Mouse (Mus musculus): ENCODE data around the gene Dpep3. TPM values are rescaled to one million over a fixed set of nuclear protein-coding genes. Genes with fewer than 3 reads are reported as not detected.
"Not testable (repeated sequence)": the region's sequence is repeated elsewhere in the genome, so short reads cannot be mapped to it uniquely, and the experiment has no call there.

Dpep3 gene
- not detected in 2 replicates for polyA plus RNA-seq (2015; fragmentation: Nextera tagmentation; extraction: Ambion mirVana)

DNA sequence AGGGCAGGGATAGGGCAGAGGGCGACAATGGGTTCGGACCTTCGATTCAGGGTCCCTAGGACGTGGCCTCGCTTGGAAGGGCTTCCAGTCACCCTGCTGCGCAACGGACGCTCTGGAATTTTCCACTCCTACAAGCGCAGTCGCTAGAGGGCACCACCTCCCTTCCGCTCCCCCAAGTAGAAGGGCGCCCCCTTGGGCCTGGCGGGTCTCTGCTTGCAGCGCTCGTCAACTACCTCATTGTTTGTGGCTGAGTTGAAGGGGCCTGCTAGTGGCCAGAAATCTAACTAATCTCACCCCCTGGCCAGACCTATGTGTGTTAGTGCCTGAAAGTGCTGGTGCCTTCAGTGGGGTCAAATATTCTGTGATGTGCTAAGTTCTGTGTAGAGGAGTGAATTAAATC, at the start of gene Dpep3:
Dpep3 (minus strand) TSS at position 105 of the 400 bp plus-strand sequence.
- Histone ChIP-seq H3K36me3 (ENCODE audit: insufficient read depth, low read length) (no peaks in the 10 kb centered on the region), H3K9ac (replicated peaks; ENCODE audit: low read length) (no peak within 1 kb of the TSS), H3K27ac (ENCODE audit: low read length) (no peak within 1 kb of the TSS), H3K4me2 (replicated peaks; ENCODE audit: low read depth, low read length) (no peak within 1 kb of the TSS), H3K4me1 (ENCODE audit: insufficient read depth, low read length) (no peaks in the 10 kb centered on the region), H3K4me3 (ENCODE audit: low read length) (no peak within 1 kb of the TSS), H3K9me3 (ENCODE audit: low read length) (no peaks in the 10 kb centered on the region), H3K27me3 (ENCODE audit: insufficient read depth, low read length) (no peaks in the 10 kb centered on the region)
- no peak for ATAC-seq (ENCODE audit: low FRiP score, low TSS enrichment)
- WGBS, result 93% methylated on average over 15 of the region's 15 CpGs

GRCm38 (mm10) chr8:106022483-106022882, 43.3 kb upstream of the Dpep3 start:
- Histone ChIP-seq H3K4me1 (ENCODE audit: insufficient read depth, low read length) (no peaks in the 10 kb centered on the region), H3K36me3 (ENCODE audit: insufficient read depth, low read length) (peaks cover 4% of the 10 kb centered on the region; the same call in 1 of the 2 replicates), H3K27me3 (ENCODE audit: insufficient read depth, low read length) (no peaks in the 10 kb centered on the region), H3K9ac (replicated peaks; ENCODE audit: low read length) (no peak overlapping the region), H3K9me3 (ENCODE audit: low read length) (no peaks in the 10 kb centered on the region), H3K4me2 (replicated peaks; ENCODE audit: low read depth, low read length) (no peak overlapping the region), H3K27ac (ENCODE audit: low read length) (no peak overlapping the region), H3K4me3 (ENCODE audit: low read length) (no peak overlapping the region)
- ATAC-seq (ENCODE audit: low FRiP score, low TSS enrichment), result no peak

GRCm38 (mm10) chr8:106018039-106018438, 38.8 kb upstream of the Dpep3 start:
- H3K27ac ChIP-seq (ENCODE audit: low read length), result no peak overlapping the region
- H3K4me1 ChIP-seq (ENCODE audit: insufficient read depth, low read length), result no peaks in the 10 kb centered on the region
- ATAC-seq (ENCODE audit: low FRiP score, low TSS enrichment), result no peak
- H3K4me3 ChIP-seq (ENCODE audit: low read length), result no peak overlapping the region
- H3K27me3 ChIP-seq (ENCODE audit: insufficient read depth, low read length), result no peaks in the 10 kb centered on the region
- H3K4me2 ChIP-seq (replicated peaks; ENCODE audit: low read depth, low read length), result no peak overlapping the region
- no peaks in the 10 kb centered on the region for H3K9me3 ChIP-seq (ENCODE audit: low read length)
- WGBS, result 87% methylated on average over 3 of the region's 3 CpGs
- H3K36me3 ChIP-seq (ENCODE audit: insufficient read depth, low read length), result peaks cover 10% of the 10 kb centered on the region; the same call in 1 of the 2 replicates
- no peak overlapping the region for H3K9ac ChIP-seq (replicated peaks; ENCODE audit: low read length)

DNA sequence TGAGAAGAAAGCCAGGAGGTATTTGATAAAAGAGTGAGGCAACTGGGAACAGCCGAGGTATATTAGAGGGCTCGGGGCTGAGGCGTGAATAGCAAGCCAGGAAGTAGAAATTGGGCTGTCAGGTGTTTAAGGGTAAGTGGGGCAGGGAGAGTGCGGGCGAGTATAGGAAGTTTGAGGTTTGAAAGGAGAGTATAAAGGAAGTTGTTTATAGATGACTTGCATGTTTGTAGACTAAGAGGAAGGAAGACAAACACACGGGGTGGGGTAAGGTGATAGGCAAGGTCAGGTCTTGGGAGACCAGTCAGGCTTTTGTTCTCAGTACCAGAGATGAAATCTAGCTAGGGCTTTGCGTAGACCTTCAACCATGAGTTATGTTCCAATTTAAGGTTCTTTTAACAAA, 37.9 kb upstream of the Dpep3 start:
- Histone ChIP-seq H3K36me3 (ENCODE audit: insufficient read depth, low read length) (peaks cover 10% of the 10 kb centered on the region; the same call in 1 of the 2 replicates), H3K9ac (replicated peaks; ENCODE audit: low read length) (no peak overlapping the region), H3K4me3 (ENCODE audit: low read length) (no peak overlapping the region), H3K4me2 (replicated peaks; ENCODE audit: low read depth, low read length) (no peak overlapping the region), H3K4me1 (ENCODE audit: insufficient read depth, low read length) (no peaks in the 10 kb centered on the region), H3K27ac (ENCODE audit: low read length) (no peak overlapping the region), H3K9me3 (ENCODE audit: low read length) (no peaks in the 10 kb centered on the region), H3K27me3 (ENCODE audit: insufficient read depth, low read length) (no peaks in the 10 kb centered on the region)
- ATAC-seq (ENCODE audit: low FRiP score, low TSS enrichment), result no peak
- WGBS, result 88% methylated on average over 7 of the region's 7 CpGs

DNA sequence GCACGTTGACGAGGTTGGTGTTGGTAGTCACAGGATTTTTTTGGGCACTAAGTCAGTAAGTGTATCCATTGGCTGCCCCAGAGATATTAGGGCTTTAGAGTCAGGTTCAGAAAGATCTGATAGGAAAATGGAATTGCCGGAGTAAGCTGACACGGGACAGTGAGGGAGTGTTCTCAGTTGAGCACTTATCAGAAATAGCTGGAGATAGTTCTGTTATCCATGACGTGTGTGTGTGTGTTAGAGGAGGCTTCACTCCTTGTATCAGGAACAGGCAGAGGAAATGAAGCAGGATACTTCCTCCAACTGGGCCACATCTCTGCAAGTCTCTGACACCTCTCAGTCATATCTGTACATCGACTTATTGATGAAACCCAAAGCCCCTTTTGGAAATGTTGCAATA, 37.1 kb upstream of the Dpep3 start:
- H3K9ac ChIP-seq (replicated peaks; ENCODE audit: low read length), result no peak overlapping the region
- no peaks in the 10 kb centered on the region for H3K9me3 ChIP-seq (ENCODE audit: low read length)
- no peak overlapping the region for H3K27ac ChIP-seq (ENCODE audit: low read length)
- no peak overlapping the region for H3K4me2 ChIP-seq (replicated peaks; ENCODE audit: low read depth, low read length)
- H3K4me3 ChIP-seq (ENCODE audit: low read length), result no peak overlapping the region
- peaks cover 10% of the 10 kb centered on the region; the same call in 1 of the 2 replicates for H3K36me3 ChIP-seq (ENCODE audit: insufficient read depth, low read length)
- 95% methylated on average over 6 of the region's 6 CpGs for WGBS
- ATAC-seq (ENCODE audit: low FRiP score, low TSS enrichment), result no peak
- peaks cover 3% of the 10 kb centered on the region; the same call in 1 of the 2 replicates for H3K4me1 ChIP-seq (ENCODE audit: insufficient read depth, low read length)
- no peaks in the 10 kb centered on the region for H3K27me3 ChIP-seq (ENCODE audit: insufficient read depth, low read length)

- Histone ChIP-seq H3K4me2 (replicated peaks; ENCODE audit: low read depth, low read length) (peak overlapping the region; percentile 98), H3K9ac (replicated peaks; ENCODE audit: low read length) (peak overlapping the region; percentile 88), H3K4me1 (ENCODE audit: insufficient read depth, low read length) (peaks cover 13% of the 10 kb centered on the region), H3K4me3 (ENCODE audit: low read length) (peak overlapping the region; percentile 92)
- not testable (repeated sequence) for H3K27me3 ChIP-seq (ENCODE audit: insufficient read depth, low read length); H3K36me3 ChIP-seq (ENCODE audit: insufficient read depth, low read length); ATAC-seq (ENCODE audit: low FRiP score, low TSS enrichment); H3K27ac ChIP-seq (ENCODE audit: low read length); H3K9me3 ChIP-seq (ENCODE audit: low read length)
- WGBS, result 83% methylated on average over 8 of the region's 8 CpGs
Observed at GRCm38 (mm10) chr8:106012203-106012602, 33.0 kb upstream of the Dpep3 start.

DNA sequence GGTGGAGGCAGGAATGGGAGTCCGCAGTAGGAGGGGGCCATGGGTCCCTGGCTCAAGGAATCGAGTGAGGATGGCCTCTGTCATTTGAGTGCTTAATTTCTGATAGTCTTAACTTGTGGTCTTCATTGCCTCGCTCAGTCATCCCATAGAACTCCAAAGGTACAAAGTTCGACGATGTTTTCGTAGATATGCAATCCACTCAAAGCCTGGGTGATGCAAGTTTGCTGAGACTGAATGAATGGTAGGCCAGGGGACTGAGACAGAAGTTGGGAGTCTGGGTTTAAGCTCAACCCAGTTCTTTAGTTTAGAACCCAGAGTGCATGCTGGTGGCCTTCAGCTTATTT, 32.4 kb upstream of the Dpep3 start, which contains the start of gene Ddx28:
Ddx28 (minus strand) TSS at position 240 of the 344 bp plus-strand sequence.
- 0 out of 2 replicates have a peak, but pooled peaks cover 7% of the 10 kb centered on the region for H3K36me3 ChIP-seq (ENCODE audit: insufficient read depth, low read length)
- H3K27ac ChIP-seq (ENCODE audit: low read length), result peak within 1 kb of the TSS; percentile 67; the same call in 1 of the 2 replicates
- 2% methylated on average over 6 of the region's 6 CpGs for WGBS

DNA sequence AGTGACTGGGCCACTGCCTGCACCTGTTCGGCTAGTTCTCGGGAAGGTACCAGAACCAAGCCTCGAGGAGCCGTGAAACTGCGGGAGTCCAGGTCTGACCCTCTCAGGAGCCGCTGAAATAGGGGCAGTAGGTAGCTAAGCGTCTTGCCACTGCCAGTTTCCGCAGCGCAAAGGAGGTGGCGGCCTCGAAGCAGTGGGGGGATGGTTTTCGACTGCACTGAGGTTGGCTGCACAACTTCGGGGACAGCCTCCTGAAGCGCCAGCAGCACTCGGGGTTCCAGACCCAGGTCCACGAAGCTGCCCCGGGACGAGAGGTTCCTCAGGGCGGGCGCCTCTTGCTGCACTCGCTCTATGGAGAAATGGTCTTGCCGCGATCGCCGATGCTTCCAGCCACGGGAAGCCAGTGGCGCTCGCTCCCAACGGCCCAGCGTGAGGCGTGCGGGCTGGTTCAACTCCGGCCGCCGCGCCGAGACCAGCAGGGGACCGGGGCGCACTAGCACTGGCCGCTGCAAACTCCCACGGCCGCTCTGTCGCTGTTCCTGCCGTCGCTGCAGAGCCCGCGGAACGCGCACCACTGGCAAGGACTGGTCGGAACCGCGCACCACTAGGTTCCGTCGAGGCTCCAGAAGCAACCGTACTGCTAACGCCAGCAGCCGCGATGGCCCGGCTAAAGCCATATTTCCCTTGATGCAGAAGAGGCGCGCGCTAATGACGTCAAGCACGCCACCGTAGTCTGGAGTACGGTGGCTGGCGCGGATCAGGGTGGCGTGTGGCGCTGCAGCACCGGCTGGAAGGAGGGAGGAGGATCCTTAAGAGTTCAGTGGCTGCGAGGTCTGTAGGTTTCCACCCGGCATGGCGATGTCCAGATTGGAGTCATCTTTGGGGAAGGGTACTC, 31.8 kb upstream of the Dpep3 start:
- Histone ChIP-seq H3K4me2 (replicated peaks; ENCODE audit: low read depth, low read length) (peak overlapping the region; percentile 98), H3K36me3 (ENCODE audit: insufficient read depth, low read length) (0 out of 2 replicates have a peak, but pooled peaks cover 4% of the 10 kb centered on the region), H3K27ac (ENCODE audit: low read length) (peak overlapping the region; percentile 67; the same call in 1 of the 2 replicates), H3K9ac (replicated peaks; ENCODE audit: low read length) (peak overlapping the region; percentile 88), H3K4me3 (ENCODE audit: low read length) (peak overlapping the region; percentile 92), H3K4me1 (ENCODE audit: insufficient read depth, low read length) (peaks cover 13% of the 10 kb centered on the region), H3K27me3 (ENCODE audit: insufficient read depth, low read length) (no peaks in the 10 kb centered on the region), H3K9me3 (ENCODE audit: low read length) (no peaks in the 10 kb centered on the region)
- WGBS, result under 1% methylated on average over 74 of the region's 74 CpGs
- ATAC-seq (ENCODE audit: low FRiP score, low TSS enrichment), result peak; percentile 95

More for the DNA sequence above, 32.4 kb upstream of the Dpep3 start, which contains the start of gene Ddx28:
- ATAC-seq (ENCODE audit: low FRiP score, low TSS enrichment), result no peak
- Histone ChIP-seq H3K4me3 (ENCODE audit: low read length) (peak within 1 kb of the TSS; percentile 92), H3K4me1 (ENCODE audit: insufficient read depth, low read length) (peaks cover 13% of the 10 kb centered on the region), H3K9me3 (ENCODE audit: low read length) (no peaks in the 10 kb centered on the region), H3K27me3 (ENCODE audit: insufficient read depth, low read length) (no peaks in the 10 kb centered on the region), H3K9ac (replicated peaks; ENCODE audit: low read length) (peak within 1 kb of the TSS; percentile 88), H3K4me2 (replicated peaks; ENCODE audit: low read depth, low read length) (peak within 1 kb of the TSS; percentile 98)

DNA sequence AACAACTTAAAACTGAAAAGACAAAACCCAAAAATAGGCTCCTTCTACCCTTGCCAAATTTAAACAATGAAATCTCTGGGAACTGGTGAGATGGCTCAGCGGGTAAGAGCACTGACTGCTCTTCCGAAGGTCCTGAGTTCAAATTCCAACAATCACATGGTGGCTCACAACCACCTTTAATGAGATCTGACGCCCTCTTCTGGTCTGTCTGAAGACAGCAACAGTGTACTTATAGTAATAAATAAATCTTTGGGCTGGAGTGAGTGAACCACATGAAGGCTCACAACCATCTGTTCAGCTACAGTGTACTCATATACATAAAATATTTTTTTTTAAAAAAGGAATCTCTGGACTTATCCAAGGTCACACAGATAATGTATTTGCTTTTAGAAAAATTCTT, 28.7 kb upstream of the Dpep3 start:
- WGBS, result 71% methylated on average over 3 of the region's 3 CpGs
- not testable (repeated sequence) for H3K9me3 ChIP-seq (ENCODE audit: low read length); ATAC-seq (ENCODE audit: low FRiP score, low TSS enrichment); H3K27me3 ChIP-seq (ENCODE audit: insufficient read depth, low read length); H3K9ac ChIP-seq (replicated peaks; ENCODE audit: low read length); H3K27ac ChIP-seq (ENCODE audit: low read length); H3K4me2 ChIP-seq (replicated peaks; ENCODE audit: low read depth, low read length); H3K36me3 ChIP-seq (ENCODE audit: insufficient read depth, low read length); H3K4me3 ChIP-seq (ENCODE audit: low read length)
- peaks cover 13% of the 10 kb centered on the region for H3K4me1 ChIP-seq (ENCODE audit: insufficient read depth, low read length)

GRCm38 (mm10) chr8:106007135-106007534, 27.9 kb upstream of the Dpep3 start:
- Histone ChIP-seq H3K27me3 (ENCODE audit: insufficient read depth, low read length) (no peaks in the 10 kb centered on the region), H3K4me2 (replicated peaks; ENCODE audit: low read depth, low read length) (no peak overlapping the region), H3K9ac (replicated peaks; ENCODE audit: low read length) (no peak overlapping the region), H3K4me1 (ENCODE audit: insufficient read depth, low read length) (peaks cover 13% of the 10 kb centered on the region), H3K36me3 (ENCODE audit: insufficient read depth, low read length) (0 out of 2 replicates have a peak, but pooled peaks cover 4% of the 10 kb centered on the region), H3K9me3 (ENCODE audit: low read length) (no peaks in the 10 kb centered on the region), H3K27ac (ENCODE audit: low read length) (no peak overlapping the region), H3K4me3 (ENCODE audit: low read length) (no peak overlapping the region)
- WGBS, result 81% methylated on average over 3 of the region's 3 CpGs
- no peak for ATAC-seq (ENCODE audit: low FRiP score, low TSS enrichment)

All from kidney, embryonic 16.5 days (tissue).